Mouse (Mus musculus) thymus, adult 2 months (tissue): ENCODE results near the gene Fgf5.

Experiments
- CTCF ChIP-seq: fragments of 200-500 bp; IDR thresholded peaks from 2 replicates; pipeline ENCODE4 v1.5.1; 2012; ENCODE audit warnings: mild to moderate bottlenecking, control low read depth, low read length, moderate library complexity, borderline replicate concordance; ENCODE audit not compliant: control insufficient read depth, poor library complexity, insufficient read depth; ENCODE audit errors: extremely low read depth
- POLR2A ChIP-seq: fragments of 200-500 bp; IDR thresholded peaks from 2 replicates; pipeline ENCODE4 v1.6.1; 2012; ENCODE audit warnings: mild to moderate bottlenecking, low read length, control low read depth, moderate library complexity; ENCODE audit not compliant: control insufficient read depth, poor library complexity, insufficient read depth; ENCODE audit errors: extremely low read depth

DNA sequence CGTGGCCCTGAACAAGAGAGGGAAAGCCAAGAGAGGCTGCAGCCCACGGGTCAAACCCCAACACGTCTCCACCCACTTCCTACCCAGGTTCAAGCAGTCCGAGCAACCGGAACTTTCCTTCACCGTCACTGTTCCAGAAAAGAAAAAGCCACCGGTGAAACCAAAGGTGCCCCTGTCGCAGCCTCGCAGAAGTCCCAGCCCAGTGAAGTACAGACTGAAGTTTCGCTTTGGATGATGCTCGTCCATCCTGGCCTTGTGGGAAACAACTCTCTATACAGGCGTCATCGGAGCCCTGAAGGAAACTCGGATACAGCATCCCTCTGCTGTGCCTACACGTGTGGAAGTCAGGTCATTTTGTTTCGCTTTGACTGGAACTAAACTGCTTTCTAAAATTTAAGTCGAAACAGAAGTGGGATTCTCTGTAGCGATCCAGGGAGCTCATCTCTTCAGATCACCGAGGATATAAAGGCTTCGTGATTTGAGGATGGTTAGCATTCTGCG lies 21.4 kb downstream of the Fgf5 start:
- TF ChIP-seq POLR2A (no peak), CTCF (no peak)
